Mouse (Mus musculus): ENCODE results near the gene Tmem260. TPM values are rescaled to one million over a fixed set of nuclear protein-coding genes. Genes with fewer than 3 reads are reported as not detected.

Gene Tmem260
- polyA plus RNA-seq, 2 experiments: 19.9 to 25.7 TPM

- H3K9me3 ChIP-seq (ENCODE audit: control insufficient read depth, low read length): no peaks in the 10 kb centered on the region
- H3K9ac ChIP-seq (ENCODE audit: low read depth, low read length, severe bottlenecking): no peak overlapping the region
- no peak overlapping the region for H3K4me2 ChIP-seq (replicated peaks; ENCODE audit: low read depth, low read length, severe bottlenecking)
- no peaks in the 10 kb centered on the region for H3K36me3 ChIP-seq (ENCODE audit: control insufficient read depth, insufficient read depth, low read length)
- no peaks in the 10 kb centered on the region for H3K27me3 ChIP-seq (ENCODE audit: control insufficient read depth, insufficient read depth, low read length)
- 81% methylated on average over 3 of the region's 3 CpGs for WGBS
- TF ChIP-seq POLR2A (IDR thresholded peaks at IDR 0.05; ENCODE audit: borderline replicate concordance, extremely low read depth, insufficient read depth, insufficient read length): no peak
- no peaks in the 10 kb centered on the region for H3K4me1 ChIP-seq (ENCODE audit: control insufficient read depth, insufficient read depth, low read length)
- no peak overlapping the region for H3K27ac ChIP-seq (replicated peaks; ENCODE audit: low read depth, low read length)
- no peak overlapping the region for H3K4me3 ChIP-seq (replicated peaks; ENCODE audit: low read length)
- ATAC-seq (ENCODE audit: low FRiP score, low read depth): no peak
- no peak for DNase-seq (ENCODE audit: low spot score)
Measured at GRCm38 (mm10) chr14:48546009-48546408, 100.1 kb downstream of the Tmem260 start.

- ATAC-seq (ENCODE audit: low FRiP score, low read depth) (no peak), DNase-seq (ENCODE audit: low spot score) (no peak)
- Histone ChIP-seq H3K27me3 (ENCODE audit: control insufficient read depth, insufficient read depth, low read length) (no peaks in the 10 kb centered on the region), H3K4me1 (ENCODE audit: control insufficient read depth, insufficient read depth, low read length) (no peaks in the 10 kb centered on the region), H3K4me3 (replicated peaks; ENCODE audit: low read length) (no peak overlapping the region), H3K9me3 (ENCODE audit: control insufficient read depth, low read length) (no peaks in the 10 kb centered on the region), H3K4me2 (replicated peaks; ENCODE audit: low read depth, low read length, severe bottlenecking) (no peak overlapping the region), H3K36me3 (ENCODE audit: control insufficient read depth, insufficient read depth, low read length) (no peaks in the 10 kb centered on the region), H3K27ac (replicated peaks; ENCODE audit: low read depth, low read length) (no peak overlapping the region), H3K9ac (ENCODE audit: low read depth, low read length, severe bottlenecking) (no peak overlapping the region)
- 77% methylated on average over 7 of the region's 7 CpGs for WGBS
- no peak for TF ChIP-seq POLR2A (IDR thresholded peaks at IDR 0.05; ENCODE audit: borderline replicate concordance, extremely low read depth, insufficient read depth, insufficient read length)
Measured at GRCm38 (mm10) chr14:48549703-48550102, 103.8 kb downstream of the Tmem260 start.

- DNase-seq (ENCODE audit: low spot score) (no peak), ATAC-seq (ENCODE audit: low FRiP score, low read depth) (no peak)
- no peak overlapping the region for H3K9ac ChIP-seq (ENCODE audit: low read depth, low read length, severe bottlenecking)
- H3K36me3 ChIP-seq (ENCODE audit: control insufficient read depth, insufficient read depth, low read length): no peaks in the 10 kb centered on the region
- TF ChIP-seq POLR2A (IDR thresholded peaks at IDR 0.05; ENCODE audit: borderline replicate concordance, extremely low read depth, insufficient read depth, insufficient read length): no peak
- no peaks in the 10 kb centered on the region for H3K9me3 ChIP-seq (ENCODE audit: control insufficient read depth, low read length)
- H3K27me3 ChIP-seq (ENCODE audit: control insufficient read depth, insufficient read depth, low read length): no peaks in the 10 kb centered on the region
- 74% methylated on average over 4 of the region's 4 CpGs for WGBS
- no peak overlapping the region for H3K4me3 ChIP-seq (replicated peaks; ENCODE audit: low read length)
- no peak overlapping the region for H3K4me2 ChIP-seq (replicated peaks; ENCODE audit: low read depth, low read length, severe bottlenecking)
- no peak overlapping the region for H3K27ac ChIP-seq (replicated peaks; ENCODE audit: low read depth, low read length)
- no peaks in the 10 kb centered on the region for H3K4me1 ChIP-seq (ENCODE audit: control insufficient read depth, insufficient read depth, low read length)
Measured at GRCm38 (mm10) chr14:48553216-48553615, 107.3 kb downstream of the Tmem260 start.

GRCm38 (mm10) chr14:48553754-48554153, 107.8 kb downstream of the Tmem260 start:
- Histone ChIP-seq H3K9me3 (ENCODE audit: control insufficient read depth, low read length) (no peaks in the 10 kb centered on the region), H3K27me3 (ENCODE audit: control insufficient read depth, insufficient read depth, low read length) (no peaks in the 10 kb centered on the region), H3K9ac (ENCODE audit: low read depth, low read length, severe bottlenecking) (no peak overlapping the region), H3K4me3 (replicated peaks; ENCODE audit: low read length) (no peak overlapping the region), H3K36me3 (ENCODE audit: control insufficient read depth, insufficient read depth, low read length) (no peaks in the 10 kb centered on the region), H3K4me1 (ENCODE audit: control insufficient read depth, insufficient read depth, low read length) (no peaks in the 10 kb centered on the region), H3K4me2 (replicated peaks; ENCODE audit: low read depth, low read length, severe bottlenecking) (no peak overlapping the region), H3K27ac (replicated peaks; ENCODE audit: low read depth, low read length) (no peak overlapping the region)
- TF ChIP-seq POLR2A (IDR thresholded peaks at IDR 0.05; ENCODE audit: borderline replicate concordance, extremely low read depth, insufficient read depth, insufficient read length): no peak
- ATAC-seq (ENCODE audit: low FRiP score, low read depth) (no peak), DNase-seq (ENCODE audit: low spot score) (no peak)
- WGBS: 86% methylated on average over 9 of the region's 9 CpGs

- no peak overlapping the region for H3K27ac ChIP-seq (replicated peaks; ENCODE audit: low read depth, low read length)
- no peak overlapping the region for H3K9ac ChIP-seq (ENCODE audit: low read depth, low read length, severe bottlenecking)
- H3K4me3 ChIP-seq (replicated peaks; ENCODE audit: low read length): no peak overlapping the region
- TF ChIP-seq POLR2A (IDR thresholded peaks at IDR 0.05; ENCODE audit: borderline replicate concordance, extremely low read depth, insufficient read depth, insufficient read length): no peak
- no peaks in the 10 kb centered on the region for H3K9me3 ChIP-seq (ENCODE audit: control insufficient read depth, low read length)
- DNase-seq (ENCODE audit: low spot score): no peak
- ATAC-seq (ENCODE audit: low FRiP score, low read depth): no peak
- no peak overlapping the region for H3K4me2 ChIP-seq (replicated peaks; ENCODE audit: low read depth, low read length, severe bottlenecking)
- no peaks in the 10 kb centered on the region for H3K36me3 ChIP-seq (ENCODE audit: control insufficient read depth, insufficient read depth, low read length)
- no peaks in the 10 kb centered on the region for H3K4me1 ChIP-seq (ENCODE audit: control insufficient read depth, insufficient read depth, low read length)
- no peaks in the 10 kb centered on the region for H3K27me3 ChIP-seq (ENCODE audit: control insufficient read depth, insufficient read depth, low read length)
- 80% methylated on average over 4 of the region's 4 CpGs for WGBS
Measured at GRCm38 (mm10) chr14:48558975-48559374, 113.1 kb downstream of the Tmem260 start.

GRCm38 (mm10) chr14:48559736-48560135, 113.8 kb downstream of the Tmem260 start:
- Histone ChIP-seq H3K4me2 (replicated peaks; ENCODE audit: low read depth, low read length, severe bottlenecking) (no peak overlapping the region), H3K27me3 (ENCODE audit: control insufficient read depth, insufficient read depth, low read length) (no peaks in the 10 kb centered on the region), H3K27ac (replicated peaks; ENCODE audit: low read depth, low read length) (no peak overlapping the region), H3K36me3 (ENCODE audit: control insufficient read depth, insufficient read depth, low read length) (no peaks in the 10 kb centered on the region), H3K4me3 (replicated peaks; ENCODE audit: low read length) (no peak overlapping the region), H3K4me1 (ENCODE audit: control insufficient read depth, insufficient read depth, low read length) (no peaks in the 10 kb centered on the region), H3K9me3 (ENCODE audit: control insufficient read depth, low read length) (no peaks in the 10 kb centered on the region), H3K9ac (ENCODE audit: low read depth, low read length, severe bottlenecking) (no peak overlapping the region)
- no peak for TF ChIP-seq POLR2A (IDR thresholded peaks at IDR 0.05; ENCODE audit: borderline replicate concordance, extremely low read depth, insufficient read depth, insufficient read length)
- ATAC-seq (ENCODE audit: low FRiP score, low read depth) (no peak), DNase-seq (ENCODE audit: low spot score) (no peak)
- WGBS: 79% methylated on average over 7 of the region's 7 CpGs

All from limb, embryonic 14.5 days (tissue).